Mouse (Mus musculus) embryonic facial prominence, embryonic 10.5 days (tissue): ENCODE results near the gene Tmpo. TPM values are rescaled to one million over a fixed set of nuclear protein-coding genes. Genes with fewer than 3 reads are reported as not detected.

Experiments used
- DNase-seq: peaks from one replicate; pipeline ENCODE4 v3.0.0-alpha.2; 2017; ENCODE audit warnings: low spot score
- H3K27ac ChIP-seq: fragments of 300-500 bp; sonication (generic); replicated peaks from 2 replicates; pipeline ENCODE4 v1.5.1; 2016; ENCODE audit warnings: mild to moderate bottlenecking
- H3K27me3 ChIP-seq: fragments of 300-500 bp; sonication (generic); replicated peaks from 2 replicates; pipeline ENCODE4 v1.6.1; 2016; ENCODE audit warnings: low read depth, mild to moderate bottlenecking; ENCODE audit not compliant: poor library complexity, severe bottlenecking
- H3K36me3 ChIP-seq: fragments of 300-500 bp; sonication (generic); replicated peaks from 2 replicates; pipeline ENCODE4 v1.6.1; 2016; ENCODE audit warnings: mild to moderate bottlenecking, moderate library complexity
- H3K4me1 ChIP-seq: fragments of 300-500 bp; sonication (generic); 2 replicates; pipeline ENCODE4 v1.6.1; 2016
- H3K4me3 ChIP-seq: fragments of 300-500 bp; sonication (generic); 2 replicates; pipeline ENCODE4 v1.5.1; 2016; ENCODE audit warnings: mild to moderate bottlenecking, moderate library complexity
- H3K9me3 ChIP-seq: fragments of 300-500 bp; sonication (generic); 2 replicates; pipeline ENCODE4 v1.6.1; 2016; ENCODE audit warnings: mild to moderate bottlenecking
- WGBS: fragments of 180-500 bp; shearing (Covaris S2); methylation state at CpG from one replicate; pipeline ENCODE4 v1.1.7; 2016; 5-methylcytosine and 5-hydroxymethylcytosine counted together
- polyA plus RNA-seq: library from polyadenylated mRNA; unstranded; fragments of >200 nt; fragmentation: Nextera tagmentation; extraction: Ambion mirVana; gene quantifications from 2 replicates; pipeline ENCODE4 v1.2.1, GENCODE M21; 2016

Gene Tmpo
- 260 and 265 TPM in 2 replicates for polyA plus RNA-seq

DNA sequence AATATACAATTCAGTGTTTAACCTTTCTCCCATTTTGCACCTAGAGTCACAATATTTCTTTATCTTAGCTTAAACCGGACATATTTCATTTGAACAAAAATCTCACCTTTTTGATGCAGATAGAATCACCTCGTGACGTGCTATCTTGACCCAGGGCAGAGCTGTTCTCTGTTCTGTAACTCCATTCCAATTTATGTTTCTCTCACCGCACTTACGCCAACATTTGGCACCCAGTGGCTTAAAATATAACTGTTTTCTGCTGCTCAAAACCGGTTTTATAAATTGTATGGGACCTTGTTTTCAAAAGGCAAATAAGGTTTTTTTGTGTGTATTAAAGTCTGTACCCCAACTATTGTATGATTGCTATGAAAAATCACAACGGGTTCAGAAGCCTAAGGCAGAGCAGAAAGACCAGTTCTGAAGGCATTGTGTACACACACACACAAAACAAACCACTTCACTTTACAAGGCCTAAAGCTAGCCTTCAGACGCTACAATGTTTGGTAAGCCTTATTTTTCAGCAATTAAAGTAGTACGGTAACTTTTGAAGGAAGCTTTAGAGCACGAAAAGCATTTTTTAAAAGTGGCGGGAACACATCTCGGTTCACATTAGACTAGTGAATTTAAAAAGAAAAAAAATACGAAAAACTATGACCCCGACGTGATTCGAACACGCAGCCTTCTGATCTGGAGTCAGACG is at the start of gene Tmpo:
Gene Tmpo (minus strand): TSS at position 555 of the 700 bp plus-strand sequence.
- WGBS = 12% methylated on average over 18 of the region's 18 CpGs
- Histone ChIP-seq H3K4me1 (peaks cover 23% of the 10 kb centered on the region), H3K27me3 (no peaks in the 10 kb centered on the region), H3K36me3 (no peaks in the 10 kb centered on the region), H3K4me3 (peak within 1 kb of the TSS; percentile 60), H3K9me3 (no peaks in the 10 kb centered on the region), H3K27ac (peak within 1 kb of the TSS; percentile 95)
- DNase-seq = no peak

DNA sequence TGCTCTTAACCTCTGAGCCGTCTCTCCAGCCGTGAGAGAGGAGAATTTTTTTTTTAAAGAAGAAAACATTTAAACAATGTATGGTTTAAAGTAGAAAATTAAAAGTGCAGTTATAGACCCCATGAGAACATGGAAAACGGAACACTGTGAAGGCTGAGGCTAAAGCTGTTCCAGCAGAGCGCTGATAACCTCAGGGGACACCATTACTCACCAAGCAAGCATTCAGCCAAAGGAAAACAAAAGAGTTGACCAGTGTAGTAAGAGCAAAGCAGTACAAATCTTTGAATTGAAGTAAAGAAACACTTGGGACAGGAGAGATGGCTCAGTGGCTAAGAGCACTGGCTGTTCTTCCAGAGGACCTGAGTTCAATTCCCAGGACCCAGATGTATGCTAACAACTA is 49.3 kb upstream of the Tmpo start:
- H3K36me3 ChIP-seq = no peaks in the 10 kb centered on the region
- H3K4me1 ChIP-seq = peaks cover 39% of the 10 kb centered on the region
- WGBS = 58% methylated on average over 4 of the region's 4 CpGs
- no peaks in the 10 kb centered on the region for H3K27me3 ChIP-seq
- H3K9me3 ChIP-seq = no peaks in the 10 kb centered on the region
- no peak overlapping the region for H3K4me3 ChIP-seq
- DNase-seq = no peak
- H3K27ac ChIP-seq = no peak overlapping the region

- peak; percentile 82 for DNase-seq
- Histone ChIP-seq H3K36me3 (no peaks in the 10 kb centered on the region), H3K27ac (peak overlapping the region; percentile 86), H3K9me3 (no peaks in the 10 kb centered on the region), H3K4me3 (peak overlapping the region; percentile 31; the same call in 1 of the 2 replicates), H3K4me1 (peaks cover 39% of the 10 kb centered on the region), H3K27me3 (no peaks in the 10 kb centered on the region)
- 14% methylated on average over 7 of the region's 7 CpGs for WGBS
Measured at GRCm38 (mm10) chr10:91229518-91229961, 48.4 kb upstream of the Tmpo start.

- Histone ChIP-seq H3K4me1 (peaks cover 39% of the 10 kb centered on the region), H3K27me3 (no peaks in the 10 kb centered on the region), H3K27ac (peak overlapping the region; percentile 86), H3K4me3 (peak overlapping the region; percentile 31), H3K9me3 (no peaks in the 10 kb centered on the region), H3K36me3 (no peaks in the 10 kb centered on the region)
- DNase-seq = no peak
- WGBS = 59% methylated on average over 6 of the region's 6 CpGs
Measured at GRCm38 (mm10) chr10:91228924-91229517, 47.9 kb upstream of the Tmpo start.

DNA sequence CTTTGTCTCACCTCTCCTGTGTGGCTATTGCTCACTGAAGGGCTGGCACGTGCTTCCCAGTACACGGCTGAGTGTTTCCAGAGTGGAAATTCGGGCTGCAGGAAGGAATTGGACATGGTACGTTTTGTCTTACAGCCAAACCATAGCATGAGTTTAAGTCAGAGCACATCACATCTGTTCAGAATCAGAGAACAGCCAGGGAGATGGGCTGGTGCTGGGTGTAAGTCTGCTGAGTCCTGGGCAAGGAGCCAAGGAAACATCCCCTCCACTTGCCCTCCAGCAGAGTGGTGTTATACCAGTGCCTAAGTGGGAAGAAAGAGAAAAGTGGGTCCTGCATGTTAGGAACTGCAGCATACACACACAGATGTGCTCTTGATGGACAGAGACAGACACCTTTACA is 45.9 kb upstream of the Tmpo start:
- H3K36me3 ChIP-seq = no peaks in the 10 kb centered on the region
- no peaks in the 10 kb centered on the region for H3K27me3 ChIP-seq
- WGBS = 70% methylated on average over 4 of the region's 4 CpGs
- peak overlapping the region; percentile 86 for H3K27ac ChIP-seq
- no peaks in the 10 kb centered on the region for H3K9me3 ChIP-seq
- no peak overlapping the region for H3K4me3 ChIP-seq
- peaks cover 52% of the 10 kb centered on the region for H3K4me1 ChIP-seq
- no peak for DNase-seq

- no peaks in the 10 kb centered on the region for H3K9me3 ChIP-seq
- no peak overlapping the region for H3K4me3 ChIP-seq
- no peaks in the 10 kb centered on the region for H3K27me3 ChIP-seq
- peaks cover 22% of the 10 kb centered on the region for H3K4me1 ChIP-seq
- 47% methylated on average over 9 of the region's 9 CpGs for WGBS
- 0 out of 2 replicates have a peak overlapping the region, but pooled peaks have one; percentile 4 for H3K27ac ChIP-seq
- H3K36me3 ChIP-seq = no peaks in the 10 kb centered on the region
- no peak for DNase-seq
Measured at GRCm38 (mm10) chr10:91222398-91223236, 41.5 kb upstream of the Tmpo start.

DNA sequence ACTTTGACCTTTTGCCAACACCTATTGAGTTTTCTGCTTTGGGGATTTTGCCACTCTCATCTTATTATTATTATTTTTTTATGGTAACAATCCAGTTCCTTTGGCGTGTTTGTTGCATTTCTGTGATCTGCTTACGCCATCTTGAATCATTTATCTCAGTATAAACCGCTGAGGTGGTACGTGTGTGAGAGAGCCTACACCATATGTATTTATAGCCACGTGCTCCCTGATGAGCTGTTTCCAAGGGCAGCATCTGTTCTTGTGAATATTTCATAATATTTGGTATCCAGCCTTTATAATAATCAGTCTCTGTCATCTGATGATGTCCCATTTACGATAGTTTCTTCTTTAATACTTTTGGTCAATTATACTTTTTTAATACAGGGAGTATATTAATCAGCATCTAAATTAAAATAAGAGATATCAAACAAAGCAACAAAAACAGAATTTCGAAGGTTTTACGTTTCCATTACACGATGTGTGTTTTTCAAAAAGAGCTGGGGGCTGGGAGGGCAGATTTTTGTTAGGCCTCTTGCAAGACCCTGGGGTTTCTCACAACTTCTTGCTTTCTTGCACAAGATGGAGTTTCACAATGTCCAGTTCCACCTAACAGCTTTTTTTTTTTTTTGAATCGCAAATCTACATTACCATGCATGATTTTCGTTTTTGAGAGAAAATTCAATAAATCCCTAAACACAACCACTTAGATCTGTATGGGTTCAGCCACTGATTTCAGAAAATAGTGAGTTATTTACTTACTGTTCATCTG is 28.0 kb upstream of the Tmpo start:
- no peak for DNase-seq
- Histone ChIP-seq H3K4me1 (peaks cover 17% of the 10 kb centered on the region), H3K27ac (no peak overlapping the region), H3K4me3 (no peak overlapping the region), H3K36me3 (no peaks in the 10 kb centered on the region), H3K27me3 (no peaks in the 10 kb centered on the region), H3K9me3 (no peaks in the 10 kb centered on the region)
- WGBS = 87% methylated on average over 11 of the region's 11 CpGs

- Histone ChIP-seq H3K4me1 (peaks cover 13% of the 10 kb centered on the region), H3K27me3 (no peaks in the 10 kb centered on the region), H3K9me3 (no peaks in the 10 kb centered on the region), H3K36me3 (no peaks in the 10 kb centered on the region), H3K4me3 (no peak overlapping the region), H3K27ac (peak overlapping the region; percentile 44)
- WGBS = 81% methylated on average over 9 of the region's 9 CpGs
- DNase-seq = no peak
Measured at GRCm38 (mm10) chr10:91208461-91208860, 27.3 kb upstream of the Tmpo start.

DNA sequence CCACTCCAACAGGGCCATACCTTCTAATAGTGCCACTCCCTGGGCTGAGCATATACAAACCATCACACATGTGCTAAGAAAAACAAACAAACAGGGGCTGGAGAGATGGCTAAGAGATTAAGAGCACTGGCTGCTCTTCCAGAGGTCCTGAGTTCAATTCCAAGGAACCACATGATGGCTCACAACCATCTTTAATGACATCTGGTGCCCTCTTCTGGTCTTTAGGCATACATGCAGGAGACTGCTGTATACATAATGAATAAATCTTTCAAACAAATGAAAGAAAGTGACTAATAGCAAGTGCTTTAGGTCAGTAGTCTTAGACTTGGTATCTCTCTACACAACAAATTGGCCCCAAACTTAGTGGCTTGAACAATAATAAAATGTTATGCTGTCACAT is 26.2 kb upstream of the Tmpo start:
- Histone ChIP-seq H3K4me3 (no peak overlapping the region), H3K4me1 (peaks cover 7% of the 10 kb centered on the region; the same call in 1 of the 2 replicates), H3K9me3 (no peaks in the 10 kb centered on the region), H3K36me3 (no peaks in the 10 kb centered on the region), H3K27ac (no peak overlapping the region), H3K27me3 (no peaks in the 10 kb centered on the region)
- no peak for DNase-seq

GRCm38 (mm10) chr10:91205632-91206031 is 24.5 kb upstream of the Tmpo start:
- H3K36me3 ChIP-seq = no peaks in the 10 kb centered on the region
- H3K27me3 ChIP-seq = no peaks in the 10 kb centered on the region
- H3K27ac ChIP-seq = no peak overlapping the region
- 90% methylated on average over 6 of the region's 6 CpGs for WGBS
- no peak for DNase-seq
- H3K9me3 ChIP-seq = no peaks in the 10 kb centered on the region
- peaks cover 7% of the 10 kb centered on the region; the same call in 1 of the 2 replicates for H3K4me1 ChIP-seq
- no peak overlapping the region for H3K4me3 ChIP-seq

DNA sequence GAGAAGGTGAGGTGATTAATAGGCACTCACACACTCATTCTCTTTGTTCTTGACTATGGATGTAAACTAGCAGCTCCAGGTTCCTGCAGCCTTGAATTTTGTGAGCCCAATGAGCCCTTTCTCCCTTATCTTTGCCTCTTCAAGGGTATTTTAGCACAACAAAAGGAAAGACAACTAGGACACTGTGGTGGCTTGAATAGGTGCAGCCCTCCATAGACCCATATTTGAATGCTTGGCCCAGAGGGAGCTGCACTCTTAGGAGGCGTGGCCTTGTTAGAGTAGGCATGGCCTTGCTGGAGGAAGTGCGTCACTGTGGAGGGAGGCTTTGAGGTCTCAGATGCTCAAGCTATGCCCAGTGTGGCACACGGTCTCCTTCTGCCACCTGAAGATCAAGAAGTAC is 19.5 kb upstream of the Tmpo start:
- WGBS = 90% methylated on average over 3 of the region's 3 CpGs

GRCm38 (mm10) chr10:91199238-91199780 is 18.2 kb upstream of the Tmpo start:
- Histone ChIP-seq H3K27me3 (no peaks in the 10 kb centered on the region), H3K9me3 (peaks cover 4% of the 10 kb centered on the region; the same call in 1 of the 2 replicates), H3K4me1 (no peaks in the 10 kb centered on the region), H3K27ac (no peak overlapping the region), H3K4me3 (no peak overlapping the region), H3K36me3 (no peaks in the 10 kb centered on the region)
- WGBS = 77% methylated on average over 1 of the region's 1 CpGs
- no peak for DNase-seq

More for the DNA sequence above, 19.5 kb upstream of the Tmpo start:
- H3K9me3 ChIP-seq = peaks cover 4% of the 10 kb centered on the region; the same call in 1 of the 2 replicates
- H3K36me3 ChIP-seq = no peaks in the 10 kb centered on the region
- H3K27ac ChIP-seq = no peak overlapping the region
- H3K27me3 ChIP-seq = no peaks in the 10 kb centered on the region
- no peak overlapping the region for H3K4me3 ChIP-seq
- no peak for DNase-seq
- H3K4me1 ChIP-seq = no peaks in the 10 kb centered on the region
